Comparison of ENCODE assay signal across 9 mouse cellular contexts in the genomic region with DNA sequence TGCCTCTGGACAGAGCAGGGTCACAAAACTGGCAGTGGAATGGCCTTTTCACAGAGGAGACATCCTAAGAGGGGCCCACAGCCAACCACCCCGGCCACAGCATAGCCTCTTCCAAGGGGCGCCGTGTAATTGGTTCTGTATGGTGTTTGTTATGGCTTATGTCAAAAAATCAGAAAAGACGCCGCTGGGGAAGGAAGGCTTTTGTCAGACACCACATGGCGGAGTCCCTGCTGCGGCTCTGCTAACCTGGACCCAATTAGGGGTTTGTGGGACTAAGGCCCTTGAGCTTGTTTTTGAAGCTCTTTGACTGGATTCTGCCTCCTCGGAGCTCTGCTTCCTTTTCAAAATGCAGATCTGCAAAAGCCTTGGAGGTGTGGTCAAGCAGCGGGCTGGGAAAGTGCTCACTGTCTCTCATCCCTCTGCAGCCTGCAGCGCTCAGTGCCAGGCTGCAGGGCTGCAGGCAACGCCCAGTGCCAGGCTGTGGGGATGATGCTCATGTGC. TPM values are rescaled to one million over a fixed set of nuclear protein-coding genes. Genes with fewer than 3 reads are reported as not detected.
DNase-seq lines count a peak whose midpoint lies in the region; ATAC-seq and TF ChIP-seq lines count a peak whose summit lies in the region.
"Had no signal": no experiment of that assay in that cellular context is flagged by ENCODE, and none has a peak within 500 bp of the region (broad histone marks: within the 10 kb centered on the region; RNA-seq: fewer than 3 reads in every experiment).

No protein-coding gene starts in this region.

- peak overlapping the region; percentile 43 for H3K4me3 ChIP-seq in E14TG2a.4 (replicated peaks; ENCODE audit: low read length)
- H3K4me3 ChIP-seq in forebrain, embryonic 13.5 days: no peak overlapping the region
- no peak overlapping the region for H3K4me3 ChIP-seq in midbrain, embryonic 11.5 days (ENCODE audit: low read depth, low read length)

- peak overlapping the region; percentile 23; the same call in 1 of the 2 replicates for H3K9ac ChIP-seq in forebrain, embryonic 13.5 days
- no peak overlapping the region for H3K9ac ChIP-seq in midbrain, embryonic 11.5 days (ENCODE audit: low read length)

- H3K27ac ChIP-seq in forebrain, embryonic 13.5 days: peak overlapping the region; percentile 40; the same call in 1 of the 2 replicates
- H3K27ac ChIP-seq in midbrain, embryonic 11.5 days (ENCODE audit: low read depth, low read length): no peak overlapping the region; the same call in 1 of the 2 replicates

- peaks cover 46% of the 10 kb centered on the region for H3K4me1 ChIP-seq in E14TG2a.4 (replicated peaks; ENCODE audit: low read depth, low read length)
- peaks cover 18% of the 10 kb centered on the region for H3K4me1 ChIP-seq in forebrain, embryonic 13.5 days
- peaks cover 12% of the 10 kb centered on the region for H3K4me1 ChIP-seq in midbrain, embryonic 11.5 days (ENCODE audit: control insufficient read depth, insufficient read depth, low read length)

- no peaks in the 10 kb centered on the region for H3K36me3 ChIP-seq in E14TG2a.4 (ENCODE audit: insufficient read depth, low read length)
- H3K36me3 ChIP-seq in forebrain, embryonic 13.5 days (ENCODE audit: poor library complexity, severe bottlenecking): no peaks in the 10 kb centered on the region
- no peaks in the 10 kb centered on the region for H3K36me3 ChIP-seq in midbrain, embryonic 11.5 days (ENCODE audit: control insufficient read depth, insufficient read depth, low read length)

- H3K4me2 ChIP-seq in forebrain, embryonic 13.5 days: peak overlapping the region; percentile 25
- H3K4me2 ChIP-seq in midbrain, embryonic 11.5 days: no peak overlapping the region

- WGBS in forebrain, embryonic 13.5 days: 5% methylated on average over 11 of the region's 11 CpGs
- 24% methylated on average over 11 of the region's 11 CpGs for WGBS in midbrain, embryonic 11.5 days

- peaks cover 41% of the 10 kb centered on the region for H3K27me3 ChIP-seq in E14TG2a.4 (ENCODE audit: insufficient read depth, low read length)
- no peaks in the 10 kb centered on the region for H3K27me3 ChIP-seq in forebrain, embryonic 13.5 days
- no peaks in the 10 kb centered on the region for H3K27me3 ChIP-seq in midbrain, embryonic 11.5 days (ENCODE audit: control insufficient read depth, insufficient read depth, low read length)

- peak; percentile 57; the same call in 1 of the 2 replicates for ATAC-seq in forebrain, embryonic 13.5 days
- ATAC-seq in midbrain, embryonic 11.5 days (ENCODE audit: low FRiP score): peak; percentile 57; the same call in 1 of the 2 replicates

- H3K9me3 ChIP-seq in E14TG2a.4 (ENCODE audit: low read length): no peaks in the 10 kb centered on the region
- no peaks in the 10 kb centered on the region for H3K9me3 ChIP-seq in forebrain, embryonic 13.5 days (replicated peaks)
- no peaks in the 10 kb centered on the region for H3K9me3 ChIP-seq in midbrain, embryonic 11.5 days (ENCODE audit: control insufficient read depth, low read length)

- TF ChIP-seq CTCF in E14TG2a.4 (conservative IDR thresholded peaks at IDR 0.05; ENCODE audit: low read length): no peak

- DNase-seq in 3T3-L1 (ENCODE audit: low read depth, low spot score): peak; percentile 24
- DNase-seq in midbrain, embryonic 11.5 days (ENCODE audit: low spot score, missing footprints): peak; percentile 90
- no peak for DNase-seq in thymus, postnatal 36 days
- DNase-seq in spleen, postnatal 10 days (ENCODE audit: low spot score in 2 of 2): no peak
- DNase-seq in natural killer cell, adult 2 months (ENCODE audit: low spot score in 2 of 2): no peak
- DNase-seq: heart, postnatal 4 days had no signal

RNA-seq across cellular contexts. Expression of a gene that starts 34.6 kb away (rescaled TPM):
- 0.65 and 0.78 TPM in 2 replicates for polyA plus RNA-seq in forebrain, embryonic 13.5 days (2015; fragmentation: Nextera tagmentation; extraction: Ambion mirVana)
- polyA plus RNA-seq in midbrain, embryonic 11.5 days (2014; fragmentation: Nextera tagmentation; extraction: Ambion mirVana): 0.44 and 0.82 TPM in 2 replicates
- polyA plus RNA-seq: liver, embryonic 16.5 days had no signal

RNA-seq across cellular contexts. Expression of a gene that starts 34.7 kb away (rescaled TPM):
- 0.13 and 0.21 TPM in 2 replicates for polyA plus RNA-seq in forebrain, embryonic 13.5 days (2015; fragmentation: Nextera tagmentation; extraction: Ambion mirVana)
- 0.11 and 0.34 TPM in 2 replicates for polyA plus RNA-seq in midbrain, embryonic 11.5 days (2014; fragmentation: Nextera tagmentation; extraction: Ambion mirVana)

RNA-seq across cellular contexts. Expression of a gene that starts 39.3 kb away (rescaled TPM):
- 62.1 and 63.3 TPM in 2 replicates for polyA plus RNA-seq in forebrain, embryonic 13.5 days (2015; fragmentation: Nextera tagmentation; extraction: Ambion mirVana)
- polyA plus RNA-seq in midbrain, embryonic 11.5 days (2014; fragmentation: Nextera tagmentation; extraction: Ambion mirVana): 153 and 165 TPM in 2 replicates

Comparison
In these comparisons a context has a peak if more than half of its experiments do, and no peak if none do; other contexts are left out.
1. DNase-seq: peak in 3T3-L1 (single experiment) and midbrain, embryonic 11.5 days (single experiment); none in thymus, postnatal 36 days (0 of 2), spleen, postnatal 10 days (0 of 2) and natural killer cell, adult 2 months (0 of 2).